Mouse (Mus musculus) heart, adult 2 months (tissue): ENCODE data around the gene Pfas.

ENCODE experiments used
- CTCF ChIP-seq: fragments of 200-600 bp; IDR thresholded peaks from 2 replicates; pipeline ENCODE4 v1.8.1; 2022; ENCODE audit warnings: antibody characterized with exemption, mild to moderate bottlenecking, moderate library complexity
- POLR2A ChIP-seq: fragments of 200-500 bp; IDR thresholded peaks from 2 replicates; pipeline ENCODE4 v1.6.1; 2011; ENCODE audit warnings: mild to moderate bottlenecking, low read depth, low read length, control low read depth; ENCODE audit not compliant: insufficient read depth

DNA sequence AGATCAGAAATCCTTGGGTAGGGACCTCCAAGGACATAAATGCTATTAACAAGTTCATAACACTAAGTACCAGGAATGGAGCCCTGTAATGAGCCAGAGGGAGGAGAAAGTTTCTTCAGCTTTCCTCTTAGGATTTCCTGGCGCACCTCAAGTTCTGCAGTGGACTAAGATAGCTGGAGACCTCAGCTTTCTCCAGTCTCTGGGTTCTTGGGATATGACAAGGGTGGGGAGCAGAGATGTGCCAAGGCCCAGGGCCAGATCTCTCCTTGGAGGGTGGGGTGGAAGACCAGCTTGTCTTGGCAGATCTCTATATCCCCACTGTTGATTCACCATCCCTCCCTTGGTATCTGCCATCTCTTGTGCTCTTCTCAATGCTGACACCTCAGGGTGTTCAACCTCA lies 32.7 kb downstream of the Pfas start:
- TF ChIP-seq CTCF (no peak), POLR2A (no peak)
